Mouse (Mus musculus) limb, embryonic 14.5 days (tissue): ENCODE results near the gene Ugt1a5. TPM values are rescaled to one million over a fixed set of nuclear protein-coding genes. Genes with fewer than 3 reads are reported as not detected.

Experiments used
- ATAC-seq: fragments of 200-750 bp; cut with Nextera tagmentation; 2 replicates; pipeline ENCODE4 v1.8.0; 2017; ENCODE audit warnings: low read depth, moderate number of reproducible peaks, moderate TSS enrichment; ENCODE audit not compliant: low FRiP score
- DNase-seq: peaks from one replicate; pipeline ENCODE4 v3.0.0-alpha.2; 2015; ENCODE audit warnings: low spot score
- H3K27ac ChIP-seq: fragments of 300-500 bp; sonication (generic); replicated peaks from 2 replicates; pipeline ENCODE4 v1.5.1; 2014; ENCODE audit warnings: low read depth, mild to moderate bottlenecking, low read length, moderate library complexity, mixed read lengths
- H3K27me3 ChIP-seq: fragments of 300-500 bp; sonication (generic); 2 replicates; pipeline ENCODE4 v1.6.1; 2014; ENCODE audit warnings: low read length, mixed read lengths; ENCODE audit not compliant: control insufficient read depth, insufficient read depth
- H3K36me3 ChIP-seq: fragments of 300-500 bp; sonication (generic); 2 replicates; pipeline ENCODE4 v1.6.1; 2014; ENCODE audit warnings: mild to moderate bottlenecking, low read length, moderate library complexity, mixed read lengths; ENCODE audit not compliant: control insufficient read depth, insufficient read depth
- H3K4me1 ChIP-seq: fragments of 300-500 bp; sonication (generic); 2 replicates; pipeline ENCODE4 v1.6.1; 2014; ENCODE audit warnings: antibody characterized with exemption, low read length, mixed read lengths; ENCODE audit not compliant: control insufficient read depth, insufficient read depth
- H3K4me2 ChIP-seq: fragments of 300-500 bp; sonication (generic); replicated peaks from 2 replicates; pipeline ENCODE4 v1.6.1; 2014; ENCODE audit warnings: low read depth, mild to moderate bottlenecking, low read length, moderate library complexity; ENCODE audit not compliant: severe bottlenecking
- H3K4me3 ChIP-seq: fragments of 300-500 bp; sonication (generic); replicated peaks from 2 replicates; pipeline ENCODE4 v1.5.1; 2014; ENCODE audit warnings: low read length
- H3K9ac ChIP-seq: fragments of 300-500 bp; sonication (generic); 2 replicates; pipeline ENCODE4 v1.6.1; 2014; ENCODE audit warnings: mild to moderate bottlenecking, low read depth, low read length, moderate library complexity; ENCODE audit not compliant: severe bottlenecking
- H3K9me3 ChIP-seq: fragments of 300-500 bp; sonication (generic); 2 replicates; pipeline ENCODE4 v1.6.1; 2016; ENCODE audit warnings: low read length; ENCODE audit not compliant: control insufficient read depth
- POLR2A ChIP-seq: fragments of 200-500 bp; IDR thresholded peaks from 2 replicates; pipeline ENCODE4 v1.8.0; 2012; ENCODE audit warnings: inconsistent platforms, mild to moderate bottlenecking, moderate library complexity, borderline replicate concordance; ENCODE audit not compliant: insufficient read depth, insufficient read length; ENCODE audit errors: extremely low read depth
- WGBS: fragments of 180-500 bp; shearing (Covaris S2); extraction: QIAGEN DNeasy Blood & Tissue Kit; methylation state at CpG from one replicate; pipeline ENCODE4 v1.1.7; 2014; 5-methylcytosine and 5-hydroxymethylcytosine counted together
- polyA plus RNA-seq, 2 experiments: library from polyadenylated mRNA; depleted of rRNA in 1 of 2; stranded (reverse) in 1 of 2; unstranded in 1 of 2; fragments of >200 nt; fragmentation: Nextera tagmentation in 1 of 2; extraction: Ambion mirVana in 1 of 2; gene quantifications; 2 replicates each; pipeline versions ENCODE4 v1.2.1 to v1.2.3; 2012 to 2014

Gene Ugt1a5
- polyA plus RNA-seq, 2 experiments: 0.08 TPM; not detected in 1

GRCm38 (mm10) chr1:88246386-88246785 is 80.6 kb downstream of the Ugt1a5 start:
- H3K4me3 ChIP-seq: no peak overlapping the region
- ATAC-seq: no peak
- no peak for TF ChIP-seq POLR2A
- H3K9ac ChIP-seq: no peak overlapping the region
- H3K27me3 ChIP-seq: no peaks in the 10 kb centered on the region
- H3K36me3 ChIP-seq: no peaks in the 10 kb centered on the region
- H3K27ac ChIP-seq: no peak overlapping the region
- no peaks in the 10 kb centered on the region for H3K4me1 ChIP-seq
- H3K9me3 ChIP-seq: peaks cover 92% of the 10 kb centered on the region
- H3K4me2 ChIP-seq: no peak overlapping the region
- 47% methylated on average over 6 of the region's 6 CpGs for WGBS
- DNase-seq: no peak

GRCm38 (mm10) chr1:88247660-88248059 is 81.8 kb downstream of the Ugt1a5 start:
- H3K4me2 ChIP-seq: no peak overlapping the region
- H3K9me3 ChIP-seq: peaks cover 87% of the 10 kb centered on the region
- no peak overlapping the region for H3K4me3 ChIP-seq
- no peaks in the 10 kb centered on the region for H3K27me3 ChIP-seq
- H3K4me1 ChIP-seq: no peaks in the 10 kb centered on the region
- ATAC-seq: no peak
- H3K27ac ChIP-seq: no peak overlapping the region
- DNase-seq: no peak
- WGBS: 48% methylated on average over 2 of the region's 2 CpGs
- TF ChIP-seq POLR2A: no peak
- H3K36me3 ChIP-seq: no peaks in the 10 kb centered on the region
- no peak overlapping the region for H3K9ac ChIP-seq

- no peak for TF ChIP-seq POLR2A
- Histone ChIP-seq H3K27ac (no peak overlapping the region), H3K4me1 (no peaks in the 10 kb centered on the region), H3K9ac (no peak overlapping the region), H3K27me3 (no peaks in the 10 kb centered on the region), H3K4me3 (no peak overlapping the region), H3K4me2 (no peak overlapping the region), H3K36me3 (no peaks in the 10 kb centered on the region), H3K9me3 (peaks cover 87% of the 10 kb centered on the region)
- WGBS: 71% methylated on average over 4 of the region's 4 CpGs
- no peak for ATAC-seq
- DNase-seq: no peak
Measured at GRCm38 (mm10) chr1:88248658-88249057, 82.8 kb downstream of the Ugt1a5 start.

- H3K27me3 ChIP-seq: no peaks in the 10 kb centered on the region
- 78% methylated on average over 7 of the region's 7 CpGs for WGBS
- no peaks in the 10 kb centered on the region for H3K36me3 ChIP-seq
- H3K4me2 ChIP-seq: no peak overlapping the region
- H3K9ac ChIP-seq: no peak overlapping the region
- H3K27ac ChIP-seq: no peak overlapping the region
- peaks cover 83% of the 10 kb centered on the region for H3K9me3 ChIP-seq
- H3K4me1 ChIP-seq: no peaks in the 10 kb centered on the region
- ATAC-seq (no peak), DNase-seq (no peak)
- no peak for TF ChIP-seq POLR2A
- no peak overlapping the region for H3K4me3 ChIP-seq
Measured at GRCm38 (mm10) chr1:88249596-88249995, 83.8 kb downstream of the Ugt1a5 start.

GRCm38 (mm10) chr1:88250023-88250422 is 84.2 kb downstream of the Ugt1a5 start:
- ATAC-seq: no peak
- Histone ChIP-seq H3K4me3 (no peak overlapping the region), H3K4me2 (no peak overlapping the region), H3K9me3 (peaks cover 83% of the 10 kb centered on the region), H3K36me3 (no peaks in the 10 kb centered on the region), H3K4me1 (no peaks in the 10 kb centered on the region), H3K27ac (no peak overlapping the region), H3K9ac (no peak overlapping the region), H3K27me3 (no peaks in the 10 kb centered on the region)
- DNase-seq: no peak
- WGBS: 80% methylated on average over 5 of the region's 5 CpGs
- no peak for TF ChIP-seq POLR2A

- no peak for TF ChIP-seq POLR2A
- Histone ChIP-seq H3K9ac (no peak overlapping the region), H3K36me3 (no peaks in the 10 kb centered on the region), H3K4me2 (no peak overlapping the region), H3K27me3 (no peaks in the 10 kb centered on the region), H3K4me1 (no peaks in the 10 kb centered on the region), H3K27ac (no peak overlapping the region), H3K9me3 (peaks cover 84% of the 10 kb centered on the region), H3K4me3 (no peak overlapping the region)
- no peak for ATAC-seq
- WGBS: 74% methylated on average over 8 of the region's 8 CpGs
- no peak for DNase-seq
Measured at GRCm38 (mm10) chr1:88253106-88253505, 87.3 kb downstream of the Ugt1a5 start.
